Mouse (Mus musculus): ENCODE data around the gene Arhgap42.

Gene Arhgap42

GRCm38 (mm10) chr9:9027445-9027844, 211.5 kb downstream of the Arhgap42 start:
- no peak for DNase-seq (ENCODE audit: low spot score)

GRCm38 (mm10) chr9:9015108-9015507, 223.8 kb downstream of the Arhgap42 start:
- no peak for DNase-seq (ENCODE audit: low spot score)

- DNase-seq (ENCODE audit: low spot score), result peak; percentile 7
These were observed 237.7 kb downstream of the Arhgap42 start for GRCm38 (mm10) chr9:9001170-9001569.

DNA sequence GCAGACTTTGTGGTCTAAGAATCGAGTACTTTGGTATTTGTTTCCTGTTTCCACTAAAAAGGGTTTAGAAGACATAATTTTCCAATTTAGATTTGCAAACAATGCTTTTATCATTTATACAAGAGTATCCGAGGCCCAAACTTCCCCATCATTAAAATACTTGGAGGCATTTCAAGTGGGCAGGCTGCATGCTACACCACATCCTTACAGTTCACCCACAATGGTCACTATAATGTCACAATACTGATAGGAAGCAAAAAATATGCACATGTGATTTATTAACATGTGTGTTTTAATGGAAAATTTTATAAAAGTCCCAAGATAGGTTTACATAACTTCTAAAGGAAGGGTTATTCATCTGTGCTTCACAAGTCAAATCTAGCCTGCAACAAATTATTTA, 242.4 kb downstream of the Arhgap42 start:
- DNase-seq (ENCODE audit: low spot score), result no peak

DNA sequence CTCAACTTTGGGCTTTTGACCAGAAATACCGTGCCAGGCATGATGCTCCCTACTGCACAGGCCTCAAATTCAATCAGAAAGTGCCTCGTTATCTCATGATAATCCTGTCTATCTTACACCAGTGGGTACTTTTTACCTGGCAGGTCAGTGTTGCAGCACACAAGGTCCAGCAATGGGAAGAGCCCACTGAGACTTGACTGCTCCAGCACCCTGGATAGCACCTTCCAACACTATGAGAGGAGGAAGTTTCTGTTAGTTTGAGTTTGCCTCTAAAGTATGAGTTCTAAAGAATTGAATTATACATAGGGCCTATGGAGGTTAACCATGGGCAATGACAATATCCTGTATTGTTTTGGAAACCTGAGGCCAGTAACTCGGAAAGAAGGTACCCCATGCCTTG, 256.6 kb downstream of the Arhgap42 start:
- DNase-seq (ENCODE audit: low spot score), result no peak

DNA sequence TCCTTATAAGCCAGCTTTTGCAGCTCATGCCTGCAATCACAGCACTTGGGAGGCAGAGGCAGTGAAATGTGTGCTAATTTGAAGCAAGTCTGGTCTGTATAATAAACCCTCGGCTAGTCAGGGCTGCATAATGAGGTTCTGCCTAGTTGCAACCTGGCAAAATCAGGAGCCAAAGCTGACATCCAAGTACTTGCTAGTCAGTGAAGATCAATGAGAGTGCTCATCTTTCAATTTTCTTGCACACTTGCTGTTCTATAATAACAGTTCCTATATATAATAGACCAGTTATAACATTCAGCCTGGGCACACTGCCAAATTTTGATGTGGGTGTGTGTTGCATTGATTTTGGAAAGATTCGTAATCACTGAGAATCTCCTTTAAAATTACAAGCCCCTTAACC, 261.1 kb downstream of the Arhgap42 start:
- no peak for DNase-seq (ENCODE audit: low spot score)

DNA sequence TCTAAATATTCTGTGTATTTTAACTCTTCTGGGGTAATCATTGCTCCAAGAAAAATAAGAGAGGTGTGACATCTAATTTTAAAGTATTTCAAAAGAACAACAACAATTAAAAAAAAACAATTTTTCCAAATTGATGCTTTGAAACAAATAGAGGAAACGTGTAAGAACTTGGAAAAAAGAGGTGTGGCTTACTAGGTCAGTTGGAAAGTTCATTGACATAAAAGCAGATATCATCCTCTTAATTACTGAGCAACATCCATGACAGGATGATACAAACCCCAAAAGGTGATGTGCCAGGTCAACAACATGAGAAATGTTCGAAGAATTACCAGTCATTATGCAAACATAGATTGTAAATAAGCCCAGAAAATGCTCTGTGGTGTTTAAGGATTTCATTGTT, 267.4 kb downstream of the Arhgap42 start, which contains the start of gene Gm16485:
TSS of gene Gm16485 (plus strand) at position 301 of the 400 bp plus-strand sequence.
- DNase-seq (ENCODE audit: low spot score), result no peak

DNA sequence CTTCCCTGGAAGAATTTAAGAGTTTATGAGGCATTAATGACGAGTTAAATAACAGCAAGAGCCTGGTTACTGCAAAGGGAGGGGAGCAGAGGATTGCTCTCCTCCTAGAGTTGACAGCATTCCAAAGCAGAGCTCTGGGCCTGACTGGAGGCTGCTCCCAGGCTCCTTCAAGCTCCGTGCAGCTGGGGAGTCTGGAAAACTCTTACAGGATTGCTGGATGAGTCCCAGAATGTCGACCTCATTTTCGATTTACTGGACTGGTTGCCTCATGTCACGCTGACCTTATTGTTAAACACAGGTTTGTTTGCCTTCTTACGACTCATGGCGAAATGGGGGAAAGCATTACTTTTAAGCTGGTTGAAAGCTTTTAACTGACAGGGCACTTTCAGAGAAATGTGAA, 268.7 kb downstream of the Arhgap42 start:
- DNase-seq (ENCODE audit: low spot score), result no peak

GRCm38 (mm10) chr9:8964512-8965133, 274.3 kb downstream of the Arhgap42 start:
- DNase-seq (ENCODE audit: low spot score), result peak; percentile 48

DNA sequence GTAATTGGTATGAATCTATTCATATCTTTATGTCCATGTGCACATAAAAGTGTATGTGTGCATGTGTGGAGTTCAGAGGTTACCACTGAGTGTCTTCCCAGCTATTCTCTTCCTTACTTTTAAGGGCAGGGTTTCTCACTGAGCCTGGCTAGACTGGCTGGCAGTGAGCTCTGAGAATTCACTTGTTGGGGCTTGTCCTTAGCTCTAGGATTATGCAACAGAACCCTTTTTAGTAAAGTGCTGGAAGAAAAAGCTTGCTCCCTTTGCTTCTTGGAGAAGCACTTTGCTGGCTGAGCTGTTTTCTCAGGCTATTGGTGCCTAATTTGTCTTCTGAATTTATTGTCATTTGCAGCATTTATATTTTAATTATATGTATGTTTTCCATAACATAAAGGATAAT, 285.6 kb downstream of the Arhgap42 start:
- no peak for DNase-seq (ENCODE audit: low spot score)
